Mouse (Mus musculus) spleen, postnatal 36 days (tissue): ENCODE measurements at regions not wholly inside any gene's neighbourhood (a gene's known extent, or its start where the extent isn't known, plus 50 kb on each side); places are given as distances from the start of the nearest gene placed in this dataset.
A peak's percentile ranks its signal among the peaks of the same experiment; 100 is the strongest.

Experiments
- DNase-seq, 2 experiments: peaks; one replicate each; pipeline ENCODE4 v3.0.0; 2022; ENCODE audit warnings: low spot score in 2 of 2, mixed read lengths in 1 of 2

GRCm38 (mm10) chr13:44504455-44504854, 224.8 kb upstream of the Jarid2 start:
- DNase-seq, result peak; percentile 62 to 72

- peak; percentile 40 to 45 for DNase-seq
Observed at GRCm38 (mm10) chr13:44506975-44507374, 222.3 kb upstream of the Jarid2 start.

GRCm38 (mm10) chr13:44509526-44510159, 219.6 kb upstream of the Jarid2 start:
- no peak for DNase-seq

GRCm38 (mm10) chr13:44513378-44514285, 215.6 kb upstream of the Jarid2 start:
- no peak for DNase-seq

- no peak for DNase-seq
Observed at GRCm38 (mm10) chr13:44514636-44515158, 214.6 kb upstream of the Jarid2 start.

- no peak for DNase-seq
Observed at GRCm38 (mm10) chr13:44516863-44517262, 212.4 kb upstream of the Jarid2 start.

GRCm38 (mm10) chr13:44517312-44517711, 212.0 kb upstream of the Jarid2 start:
- DNase-seq, result no peak

GRCm38 (mm10) chr13:44518215-44518614, 211.1 kb upstream of the Jarid2 start:
- peak; percentile 62 to 76 for DNase-seq

GRCm38 (mm10) chr13:44523516-44523915, 205.8 kb upstream of the Jarid2 start:
- DNase-seq, result no peak

GRCm38 (mm10) chr13:44530867-44531564, 198.3 kb upstream of the Jarid2 start:
- DNase-seq, result no peak

- DNase-seq, result no peak
Observed at GRCm38 (mm10) chr13:44532631-44533180, 196.6 kb upstream of the Jarid2 start.

GRCm38 (mm10) chr13:44534575-44535080, 194.6 kb upstream of the Jarid2 start:
- DNase-seq, result no peak

GRCm38 (mm10) chr13:44535441-44535840, 193.8 kb upstream of the Jarid2 start:
- DNase-seq, result peak; percentile 68 to 69

- DNase-seq, result peak; percentile 36 to 55
Observed at GRCm38 (mm10) chr13:44538238-44538637, 191.0 kb upstream of the Jarid2 start.

- DNase-seq, result peak; percentile 65 to 70
Observed at GRCm38 (mm10) chr13:44540401-44540800, 188.9 kb upstream of the Jarid2 start.

GRCm38 (mm10) chr13:44541243-44541653, 188.0 kb upstream of the Jarid2 start:
- peak; percentile 27 to 30 for DNase-seq

GRCm38 (mm10) chr13:44544786-44545185, 184.5 kb upstream of the Jarid2 start:
- no peak for DNase-seq

GRCm38 (mm10) chr13:44546289-44546688, 183.0 kb upstream of the Jarid2 start:
- no peak for DNase-seq

GRCm38 (mm10) chr13:44548880-44549279, 180.4 kb upstream of the Jarid2 start:
- DNase-seq, result no peak

- DNase-seq, result no peak
Observed at GRCm38 (mm10) chr13:44553363-44553762, 175.9 kb upstream of the Jarid2 start.

- DNase-seq, result no peak
Observed at GRCm38 (mm10) chr13:44554686-44555463, 174.4 kb upstream of the Jarid2 start.
